Mouse (Mus musculus) testis, postnatal 14 days (tissue): Measurements from ENCODE around the gene Lhx9.

Experiments
- DNase-seq: peaks from one replicate; pipeline ENCODE4 v3.0.0; 2021; ENCODE audit warnings: low spot score

Gene Lhx9

DNA sequence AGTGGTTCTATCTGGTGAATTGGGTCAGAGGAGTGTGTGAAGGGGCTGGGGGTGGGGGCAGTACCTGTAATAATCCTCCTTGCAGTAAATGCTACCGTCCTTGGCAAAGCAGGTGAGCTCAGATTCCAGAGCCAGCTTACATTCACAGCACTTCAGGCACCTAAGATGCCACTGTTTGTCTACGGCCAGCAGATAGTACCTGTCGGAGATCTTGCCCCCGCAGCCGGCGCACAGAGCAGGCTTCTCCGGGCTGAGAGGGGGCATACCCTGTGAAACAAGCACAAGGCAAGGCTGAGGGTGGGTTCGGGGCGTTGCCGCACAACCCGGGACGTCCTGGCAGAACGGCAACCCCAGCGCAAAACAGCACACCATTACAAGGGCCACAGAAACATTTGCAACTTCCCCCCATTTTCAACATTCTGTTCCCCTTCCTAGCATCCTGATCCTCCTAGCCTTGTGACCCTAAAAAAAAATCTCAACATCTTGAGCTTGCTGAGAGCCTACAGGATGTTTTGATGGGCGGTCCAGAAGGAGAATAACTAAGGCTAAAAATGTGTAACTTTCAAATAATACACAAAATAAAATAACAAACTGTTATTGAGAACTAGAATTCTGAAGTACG lies 8.5 kb downstream of the Lhx9 start:
- no peak for DNase-seq

DNA sequence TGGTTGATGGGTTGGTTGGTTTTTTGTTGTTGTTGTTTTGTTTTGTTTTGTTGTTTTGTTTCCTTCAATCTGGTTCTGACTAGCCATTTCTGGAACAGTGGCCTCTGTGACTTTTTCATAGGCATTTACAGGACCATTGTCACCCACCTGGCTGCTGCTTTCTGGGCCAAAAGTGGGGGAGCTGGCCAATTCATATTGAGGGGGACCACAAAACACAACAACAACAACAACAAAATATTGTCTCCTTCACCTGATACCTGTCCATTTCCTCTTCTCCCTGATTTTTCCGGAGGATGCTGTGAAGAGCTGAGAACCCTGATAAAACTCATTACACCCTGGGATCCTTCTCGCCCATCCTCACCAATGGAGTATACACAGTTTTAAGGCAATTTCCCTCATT lies 9.1 kb downstream of the Lhx9 start:
- DNase-seq, result no peak

- no peak for DNase-seq
These were observed 10.3 kb downstream of the Lhx9 start for GRCm38 (mm10) chr1:138837786-138838743.

- DNase-seq, result no peak
These were observed 12.9 kb downstream of the Lhx9 start for GRCm38 (mm10) chr1:138835355-138835900.

DNA sequence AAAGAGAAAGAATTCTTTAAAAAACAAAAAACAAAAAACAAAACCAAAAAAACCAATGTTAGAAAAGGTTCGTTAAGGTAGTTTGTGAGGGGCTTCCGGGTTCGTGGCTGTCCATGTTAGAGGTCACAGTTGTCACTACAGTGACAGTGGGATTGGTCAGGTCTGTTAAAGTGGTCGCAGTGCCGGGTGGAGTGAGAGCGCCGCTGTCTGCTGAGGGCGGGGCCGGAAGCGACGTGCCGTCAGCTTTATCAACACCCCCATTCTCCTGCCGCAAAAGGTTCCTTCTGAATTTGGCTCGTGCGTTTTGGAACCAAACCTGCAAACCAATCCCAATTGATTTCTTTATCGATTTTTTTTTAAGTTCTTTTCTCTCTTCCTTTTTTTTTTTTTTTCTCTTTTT lies 17.1 kb downstream of the Lhx9 start:
- no peak for DNase-seq

DNA sequence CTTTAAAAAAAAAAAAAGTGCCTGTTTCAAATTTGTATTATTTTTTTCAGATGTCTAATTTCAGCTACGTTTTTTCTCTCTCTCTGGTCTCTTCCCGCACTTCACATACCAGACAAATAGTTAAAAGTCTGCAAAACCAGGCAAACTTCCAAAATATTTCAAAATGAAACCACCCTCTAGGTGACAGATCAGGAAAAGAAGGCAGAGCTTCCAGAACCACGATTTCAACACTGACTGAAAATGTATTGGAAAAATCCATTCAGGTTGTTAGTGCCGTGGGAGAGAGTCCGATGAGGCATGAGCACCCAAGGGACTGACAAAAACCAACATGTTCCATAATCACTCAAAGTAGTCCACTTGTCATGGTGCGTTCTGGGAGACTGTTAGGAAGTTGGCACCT lies 21.5 kb downstream of the Lhx9 start:
- no peak for DNase-seq

GRCm38 (mm10) chr1:138822985-138823322 lies 25.4 kb downstream of the Lhx9 start:
- no peak for DNase-seq

- DNase-seq, result no peak
These were observed 26.0 kb downstream of the Lhx9 start for GRCm38 (mm10) chr1:138822255-138822984.

DNA sequence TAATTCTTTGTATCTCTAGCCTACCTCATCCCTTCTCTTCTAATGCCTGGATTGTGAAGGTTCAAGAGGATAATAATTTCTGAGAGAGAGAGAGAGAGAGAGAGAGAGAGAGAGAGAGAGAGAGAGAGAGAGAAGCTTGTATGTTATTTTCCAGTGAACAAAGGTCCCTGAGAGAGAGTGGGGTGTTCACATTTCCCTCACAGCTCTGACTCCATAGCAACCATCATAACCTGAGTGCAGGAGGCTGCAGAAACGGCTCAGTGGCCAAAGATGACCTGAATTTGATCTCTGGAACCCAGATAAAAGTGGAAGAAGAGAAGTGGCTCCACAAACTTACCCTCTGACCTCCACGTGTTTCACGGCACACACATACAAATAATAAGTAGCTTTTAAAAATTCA lies 46.6 kb downstream of the Lhx9 start:
- no peak for DNase-seq

DNA sequence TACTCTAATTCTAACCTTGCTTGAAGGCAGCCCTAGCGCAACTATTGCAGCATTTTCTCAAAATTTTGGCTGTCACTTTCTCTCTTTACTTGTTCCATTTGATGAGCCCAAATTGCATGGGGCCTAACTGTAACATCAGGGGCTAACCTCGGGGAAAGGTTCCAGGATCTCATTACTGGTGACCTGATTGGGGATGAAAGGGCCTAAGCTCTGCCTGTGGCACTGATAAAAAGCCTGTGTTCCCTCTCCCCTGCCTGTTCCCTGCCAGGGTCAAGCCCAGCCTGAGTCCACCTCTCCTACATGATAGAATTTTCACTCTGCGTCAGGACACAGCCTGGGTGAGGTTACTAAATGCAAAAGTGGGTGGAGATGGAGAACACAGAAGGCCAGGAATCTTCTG lies 47.1 kb downstream of the Lhx9 start:
- DNase-seq, result no peak

- DNase-seq, result no peak
These were observed 48.6 kb downstream of the Lhx9 start for GRCm38 (mm10) chr1:138799692-138800314.

- no peak for DNase-seq
These were observed 50.3 kb downstream of the Lhx9 start for GRCm38 (mm10) chr1:138798110-138798509.

- no peak for DNase-seq
These were observed 62.5 kb downstream of the Lhx9 start for GRCm38 (mm10) chr1:138785856-138786255.

DNA sequence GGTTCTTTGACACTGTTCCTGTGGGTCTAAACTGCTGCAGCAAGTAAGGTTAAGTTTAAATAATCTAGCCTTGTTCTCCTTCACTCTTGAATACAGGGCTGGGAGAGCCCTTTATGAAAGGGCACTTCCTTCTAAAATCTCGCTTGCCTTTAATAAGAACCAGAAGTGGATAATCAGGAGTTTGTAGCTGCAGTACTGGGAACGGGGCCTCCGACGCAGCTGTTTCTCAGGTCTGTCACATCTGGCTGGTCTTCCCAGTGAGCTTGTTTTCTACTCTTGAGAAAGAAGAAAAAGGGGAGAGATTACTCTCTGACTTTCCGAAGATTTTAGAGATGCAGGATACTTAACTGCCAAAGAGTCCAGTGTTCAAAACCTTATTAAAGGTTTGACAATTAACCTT lies 64.4 kb downstream of the Lhx9 start:
- DNase-seq, result no peak
